Mouse (Mus musculus): ENCODE measurements around the gene Mmel1.

Gene Mmel1

GRCm38 (mm10) chr4:154869440-154869839 lies at the start of gene Mmel1:
TSS of gene Mmel1 (plus strand) at chr4:154869585.
- DNase-seq (ENCODE audit: low spot score) = no peak

DNA sequence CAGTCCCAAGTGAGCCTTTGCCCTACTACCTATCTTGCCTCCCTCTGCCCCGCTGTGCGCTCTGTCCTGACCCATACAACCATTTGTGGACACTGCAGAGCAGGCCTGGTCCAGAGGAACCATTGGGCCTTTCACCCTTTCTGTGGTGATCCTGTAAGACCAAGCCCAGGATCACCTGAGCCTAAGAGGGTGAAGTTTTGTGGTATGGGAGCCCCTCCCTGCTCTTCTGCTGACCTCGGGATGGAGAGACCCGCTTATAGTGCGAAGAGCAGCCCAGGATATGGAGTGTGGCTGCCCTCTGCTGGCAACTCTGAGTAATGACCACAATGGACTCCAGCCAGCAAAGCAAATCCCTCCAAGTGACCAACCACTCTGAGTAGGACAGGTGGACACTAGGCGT lies 43.7 kb upstream of the Mmel1 start:
- peak; percentile 84 for DNase-seq (ENCODE audit: low spot score)

- peak; percentile 27 for DNase-seq (ENCODE audit: low spot score)
These were observed 43.2 kb upstream of the Mmel1 start for GRCm38 (mm10) chr4:154826224-154826623.

DNA sequence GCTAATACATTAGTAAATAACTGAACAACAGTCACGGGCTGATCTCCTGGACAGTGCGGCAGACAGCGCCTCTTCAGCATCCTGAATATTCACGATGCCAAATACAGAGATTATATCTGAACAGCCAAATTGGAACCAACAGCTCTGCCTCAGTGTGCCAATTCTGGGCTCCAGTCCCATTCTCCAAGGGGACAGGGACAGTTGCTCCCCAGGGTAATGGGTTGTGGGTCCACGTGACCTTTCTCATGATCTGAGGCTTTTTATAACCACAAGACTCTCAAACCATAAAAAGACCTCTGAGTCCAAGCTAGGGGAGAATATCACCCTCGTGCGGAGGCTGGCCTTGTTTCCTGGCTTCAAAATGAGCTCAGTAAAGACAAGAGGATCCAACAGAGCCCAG lies 42.2 kb upstream of the Mmel1 start:
- no peak for DNase-seq (ENCODE audit: low spot score)

DNA sequence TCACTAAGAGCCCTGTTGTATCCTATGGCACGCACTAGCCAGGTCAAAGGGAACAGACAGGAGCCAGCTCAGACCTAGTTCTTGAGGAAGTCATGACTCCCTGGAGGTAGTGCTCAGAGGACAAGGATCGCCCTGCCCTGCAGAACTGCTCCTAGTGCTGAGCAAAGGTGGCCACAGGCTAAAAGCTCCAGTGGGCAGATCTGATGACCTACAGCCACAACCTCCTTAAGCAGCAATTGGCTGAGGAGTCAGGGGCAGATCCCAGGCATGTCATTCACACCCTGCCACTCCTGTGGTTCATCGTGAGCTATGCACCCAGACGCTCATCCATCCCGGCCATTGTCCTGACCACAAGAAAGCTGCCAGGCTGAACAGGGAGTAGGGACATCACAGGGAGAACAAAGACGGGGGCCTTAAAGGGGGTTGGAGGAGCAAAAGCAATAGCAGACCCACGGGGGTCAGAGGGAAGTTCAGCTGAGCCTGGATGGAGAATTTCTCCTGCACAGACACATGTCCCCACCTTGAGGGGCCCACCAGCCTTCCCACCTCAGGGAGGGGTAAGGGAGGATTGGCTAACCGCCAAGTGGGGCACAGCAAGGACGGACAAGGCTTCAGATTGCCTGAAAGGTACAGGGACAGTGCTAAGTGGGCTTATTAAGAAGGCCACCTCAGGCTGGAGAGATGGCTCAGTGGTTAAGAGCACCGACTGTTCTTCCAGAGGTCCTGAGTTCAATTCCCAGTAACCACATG lies 41.3 kb upstream of the Mmel1 start:
- no peak for DNase-seq (ENCODE audit: low spot score)

GRCm38 (mm10) chr4:154831915-154832573 lies 37.3 kb upstream of the Mmel1 start:
- no peak for DNase-seq (ENCODE audit: low spot score)

DNA sequence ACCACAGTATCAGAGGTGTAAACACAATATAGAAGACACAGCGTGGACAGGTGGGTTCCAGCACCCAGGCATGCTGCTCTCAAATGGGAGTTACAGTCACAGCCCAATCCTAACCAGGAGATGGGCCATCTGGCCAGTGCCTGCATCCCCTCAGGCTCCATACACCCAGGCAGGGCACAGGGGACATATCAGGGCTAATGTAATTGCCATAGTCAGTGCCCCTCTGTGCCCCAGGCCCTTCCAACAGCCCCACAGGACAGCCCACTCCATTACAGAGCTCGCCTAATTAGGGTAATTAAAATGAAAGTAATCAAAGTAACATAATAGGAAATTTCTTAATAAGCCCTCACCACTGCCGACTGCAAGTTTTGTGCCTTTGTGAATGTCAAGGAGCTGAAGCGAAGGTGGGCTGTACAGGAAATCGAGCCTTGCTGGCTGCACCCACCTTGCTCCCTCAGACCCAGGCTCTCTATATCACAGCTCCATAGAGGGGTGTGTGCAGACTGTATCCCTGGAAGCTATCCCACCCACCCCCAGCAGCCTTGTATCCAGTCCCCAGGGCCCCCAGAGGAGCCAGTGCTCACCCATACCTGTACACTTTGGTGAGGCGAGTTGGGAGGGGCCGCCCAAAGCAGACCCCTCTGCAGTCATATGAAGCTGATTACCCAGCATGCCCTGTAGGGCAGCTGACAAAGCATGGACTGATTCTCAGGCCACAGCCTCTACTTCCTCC lies 33.0 kb upstream of the Mmel1 start:
- DNase-seq (ENCODE audit: low spot score) = no peak

- peak; percentile 56 for DNase-seq (ENCODE audit: low spot score)
These were observed 32.2 kb upstream of the Mmel1 start, which contains the start of gene Ttc34 for GRCm38 (mm10) chr4:154837170-154837569. TSS of gene Ttc34 (plus strand) at chr4:154837459.

DNA sequence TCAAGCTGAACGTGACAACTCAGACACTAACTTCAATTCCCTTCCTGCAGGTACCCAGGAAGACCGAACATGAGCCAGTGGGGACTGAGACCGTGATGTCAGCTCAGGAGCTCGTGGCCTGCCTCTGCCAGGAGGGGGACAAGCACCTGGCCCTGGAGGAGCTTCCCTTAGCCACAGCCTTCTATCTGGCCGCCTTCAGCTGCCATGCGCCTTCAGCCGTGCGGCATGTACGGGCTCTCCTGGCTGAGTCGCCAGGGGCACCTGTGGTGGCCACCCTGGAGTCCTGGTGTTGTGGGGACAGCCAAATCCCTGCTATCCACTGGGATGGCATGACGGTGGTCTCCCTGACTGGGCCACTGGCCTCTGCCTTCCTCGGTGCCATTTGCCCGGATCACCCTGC lies 30.6 kb upstream of the Mmel1 start:
- no peak for DNase-seq (ENCODE audit: low spot score)

DNA sequence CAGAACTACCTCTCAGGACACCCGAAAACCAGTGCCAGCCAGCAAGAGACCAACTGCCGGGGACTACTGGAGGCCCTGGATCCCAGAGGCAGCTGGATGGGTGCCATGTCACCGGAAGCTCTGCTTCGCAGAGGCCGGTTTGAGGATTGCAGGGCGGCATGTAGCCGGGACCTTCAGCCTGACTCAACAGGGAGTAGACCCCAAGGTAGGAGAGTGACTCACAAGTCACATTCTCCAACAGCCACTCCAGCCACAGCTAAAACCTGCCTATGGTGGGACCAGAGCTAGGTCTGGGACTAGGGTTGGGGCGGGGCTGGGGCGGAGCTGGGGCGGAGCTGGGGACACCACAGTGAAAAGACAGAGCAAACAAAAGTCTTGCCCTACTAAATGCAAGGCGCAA lies 30.0 kb upstream of the Mmel1 start:
- DNase-seq (ENCODE audit: low spot score) = no peak

GRCm38 (mm10) chr4:154852696-154853095 lies 16.7 kb upstream of the Mmel1 start:
- DNase-seq (ENCODE audit: low spot score) = no peak

GRCm38 (mm10) chr4:154853881-154854280 lies 15.5 kb upstream of the Mmel1 start:
- DNase-seq (ENCODE audit: low spot score) = no peak

DNA sequence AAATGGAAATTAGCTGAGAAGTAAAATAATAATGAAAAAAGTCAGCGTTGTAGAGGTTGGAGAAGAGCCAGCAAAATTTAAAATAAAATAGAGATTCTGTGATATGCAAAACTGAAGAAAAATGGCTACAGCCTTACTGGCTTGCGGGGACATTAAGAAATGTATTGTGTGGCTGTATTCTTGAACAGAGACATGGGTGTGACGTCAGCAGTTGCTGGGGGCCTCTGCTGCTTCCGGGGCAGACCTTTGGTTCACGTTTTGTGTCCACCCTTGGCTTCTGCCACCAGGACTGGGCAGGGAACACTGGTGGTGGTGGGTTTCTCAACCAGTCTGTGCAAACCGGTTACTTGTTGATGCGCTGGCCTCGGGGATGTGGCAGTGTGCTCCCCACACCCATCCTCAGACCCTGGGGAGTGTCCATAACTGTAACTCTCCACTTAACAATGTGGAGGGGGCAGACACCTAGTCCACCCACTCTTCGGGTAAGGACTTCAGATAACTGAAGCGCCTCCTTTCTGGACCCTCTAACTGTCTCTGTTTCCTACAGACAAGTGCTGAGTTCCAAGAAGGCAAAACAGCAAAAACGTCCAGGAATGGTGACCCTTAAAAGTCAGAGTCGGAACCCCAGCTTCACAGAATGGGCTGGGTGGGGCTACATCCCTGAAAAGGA lies 14.6 kb upstream of the Mmel1 start:
- no peak for DNase-seq (ENCODE audit: low spot score)

DNA sequence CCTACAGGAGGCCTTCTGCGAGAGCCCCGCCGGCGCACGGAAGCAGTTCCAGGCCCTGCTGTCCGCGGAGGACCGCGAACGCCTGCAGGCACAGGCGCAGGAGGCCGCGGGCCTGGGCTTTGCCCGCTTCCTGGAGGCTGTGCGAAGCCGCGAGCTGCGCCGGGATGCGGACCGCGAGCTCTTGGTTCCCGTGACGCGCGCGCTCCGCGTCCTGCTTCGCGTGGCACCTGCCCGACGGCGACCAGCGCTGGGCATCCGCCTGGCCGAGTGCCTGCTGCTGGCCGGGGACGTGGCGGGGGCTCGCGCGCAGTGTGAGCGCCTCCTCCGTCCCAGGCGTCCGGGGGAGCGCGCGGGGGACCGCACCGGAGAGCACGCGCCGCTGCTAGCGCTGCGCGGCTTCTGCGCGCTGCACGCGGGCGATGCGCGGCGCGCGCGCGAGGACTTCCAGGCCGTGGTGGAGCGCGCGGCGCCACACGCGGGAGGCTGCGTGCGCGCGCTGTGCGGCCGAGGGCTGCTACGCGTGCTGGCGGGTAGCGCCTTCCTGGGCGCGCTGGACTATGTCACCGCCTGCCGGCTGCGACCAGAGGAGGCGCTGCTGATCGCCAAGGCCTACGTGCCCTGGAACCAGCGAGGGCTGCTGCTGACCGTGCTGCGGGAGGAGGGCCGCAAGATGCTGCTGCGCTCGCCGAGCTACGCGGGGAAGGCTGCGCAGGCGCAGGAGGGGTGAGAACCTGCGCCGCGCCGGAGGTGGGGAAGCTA lies 13.5 kb upstream of the Mmel1 start:
- peak; percentile 91 for DNase-seq (ENCODE audit: low spot score)

- no peak for DNase-seq (ENCODE audit: low spot score)
These were observed 12.9 kb upstream of the Mmel1 start for GRCm38 (mm10) chr4:154856480-154856837.

DNA sequence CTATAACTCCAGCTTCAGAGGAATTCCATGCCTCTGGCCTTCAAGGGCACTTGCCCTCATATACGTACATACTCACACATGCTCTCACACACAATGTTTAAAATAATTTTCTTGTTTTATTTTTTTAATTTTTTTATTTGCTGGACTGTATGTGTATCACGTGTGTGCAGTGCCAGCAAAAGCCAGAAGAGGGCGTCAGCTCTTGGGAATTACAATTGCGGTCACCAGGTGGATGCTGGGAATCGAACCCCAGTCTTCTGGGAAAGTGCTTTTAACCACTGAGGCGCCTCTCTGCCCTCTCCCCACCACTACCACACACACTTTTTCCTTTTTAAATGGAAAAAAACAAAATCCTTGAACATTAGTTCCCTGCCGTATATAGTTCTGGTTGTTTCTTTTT lies 12.5 kb upstream of the Mmel1 start:
- DNase-seq (ENCODE audit: low spot score) = no peak

DNA sequence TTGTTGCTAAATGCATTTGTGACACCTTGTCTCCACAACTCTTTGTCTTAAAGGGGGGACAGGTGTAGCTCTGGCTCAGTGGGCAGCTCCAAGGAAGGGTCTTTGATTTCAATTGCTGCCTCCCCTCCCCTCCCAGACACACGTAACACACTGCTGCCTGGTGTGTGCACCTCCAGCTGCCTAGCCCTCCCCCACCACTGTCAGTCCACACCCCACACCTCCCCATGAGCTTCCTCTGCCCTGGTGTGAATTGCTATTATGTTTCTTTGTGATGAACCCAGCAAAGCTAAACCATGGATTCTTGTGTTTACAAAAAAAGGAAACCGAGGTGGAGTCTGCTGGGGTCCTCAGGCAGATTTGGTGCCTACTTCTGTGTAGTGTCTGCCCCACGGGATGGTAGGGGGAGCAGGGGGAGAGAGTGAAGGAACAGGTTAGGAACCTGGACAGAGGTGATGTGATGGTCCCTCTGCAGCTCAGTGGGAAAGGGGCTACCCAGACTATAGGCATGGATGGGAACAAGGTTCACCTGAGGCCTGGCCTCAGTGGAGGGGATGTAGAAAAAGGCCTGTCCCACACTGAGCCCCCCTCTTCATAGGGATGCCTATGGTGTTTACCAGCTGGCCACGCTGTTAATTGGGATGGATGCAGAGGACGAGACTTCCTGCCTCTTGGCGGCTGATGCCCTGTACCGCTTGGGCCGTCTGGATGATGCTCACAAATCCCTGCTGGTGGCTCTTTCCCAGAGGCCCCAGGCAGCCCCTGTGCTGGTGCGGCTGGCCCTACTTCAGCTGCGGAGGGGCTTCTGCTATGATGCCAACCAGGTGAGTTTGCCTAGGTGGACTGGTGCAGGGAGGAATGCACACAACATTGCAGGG lies 11.8 kb upstream of the Mmel1 start:
- DNase-seq (ENCODE audit: low spot score) = no peak

GRCm38 (mm10) chr4:154858601-154859000 lies 10.8 kb upstream of the Mmel1 start:
- DNase-seq (ENCODE audit: low spot score) = no peak

- DNase-seq (ENCODE audit: low spot score) = no peak
These were observed 7.4 kb upstream of the Mmel1 start for GRCm38 (mm10) chr4:154861967-154862366.

DNA sequence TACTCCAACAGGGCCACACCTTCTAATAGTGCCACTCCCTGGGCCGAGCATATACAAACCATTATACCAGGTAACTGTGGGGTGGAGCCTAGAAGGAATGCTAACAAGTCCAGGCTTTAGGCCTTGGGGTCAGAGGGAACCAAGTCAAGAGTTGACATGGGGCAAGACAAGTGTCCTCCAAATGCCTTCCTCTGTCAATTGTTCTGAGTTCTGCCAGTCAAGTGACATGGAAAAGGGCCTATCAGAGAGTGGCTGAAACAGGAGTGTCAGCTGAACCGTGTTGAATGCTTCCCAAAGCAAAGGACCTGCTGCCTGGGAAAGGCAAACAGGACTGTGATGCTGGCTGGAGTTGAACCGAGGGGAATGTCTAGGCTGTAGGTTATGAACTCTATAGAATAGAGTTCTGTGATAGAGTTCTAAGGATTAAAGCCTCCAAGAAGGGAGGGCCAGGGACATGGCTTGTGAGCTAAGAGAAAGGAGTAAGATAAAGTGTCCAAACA lies 5.9 kb upstream of the Mmel1 start:
- no peak for DNase-seq (ENCODE audit: low spot score)
